Mouse (Mus musculus): ENCODE results near the gene Gucd1.
"Not testable (repeated sequence)": the region's sequence is repeated elsewhere in the genome, so short reads cannot be mapped to it uniquely, and the experiment has no call there.

The Gucd1 gene

GRCm38 (mm10) chr10:75517758-75518143 lies at the start of gene Gucd1:
TSS of gene Gucd1 (minus strand) at chr10:75517972.
- DNase-seq (ENCODE audit: low read depth, low spot score), result peak; percentile 97

GRCm38 (mm10) chr10:75566765-75567164 lies 49.0 kb upstream of the Gucd1 start:
- DNase-seq (ENCODE audit: low read depth, low spot score), result not testable (repeated sequence)

- DNase-seq (ENCODE audit: low read depth, low spot score), result peak; percentile 41
These were observed 48.5 kb upstream of the Gucd1 start for GRCm38 (mm10) chr10:75566321-75566720.

GRCm38 (mm10) chr10:75565906-75566305 lies 48.1 kb upstream of the Gucd1 start:
- no peak for DNase-seq (ENCODE audit: low read depth, low spot score)

GRCm38 (mm10) chr10:75565436-75565835 lies 47.7 kb upstream of the Gucd1 start:
- DNase-seq (ENCODE audit: low read depth, low spot score), result peak; percentile 89

- no peak for DNase-seq (ENCODE audit: low read depth, low spot score)
These were observed 47.0 kb upstream of the Gucd1 start for GRCm38 (mm10) chr10:75564687-75565265.

GRCm38 (mm10) chr10:75562596-75562995 lies 44.8 kb upstream of the Gucd1 start:
- DNase-seq (ENCODE audit: low read depth, low spot score), result no peak

- no peak for DNase-seq (ENCODE audit: low read depth, low spot score)
These were observed 43.4 kb upstream of the Gucd1 start, which contains the start of gene Ggt1 for GRCm38 (mm10) chr10:75561071-75561654. TSS of gene Ggt1 (plus strand) at chr10:75561604.

GRCm38 (mm10) chr10:75560549-75560899 lies 42.8 kb upstream of the Gucd1 start:
- DNase-seq (ENCODE audit: low read depth, low spot score), result no peak

GRCm38 (mm10) chr10:75559676-75560548 lies 42.1 kb upstream of the Gucd1 start, which contains the start of gene Lrrc75b:
TSS of gene Lrrc75b (minus strand) at chr10:75560330.
- peak; percentile 39 for DNase-seq (ENCODE audit: low read depth, low spot score)

- no peak for DNase-seq (ENCODE audit: low read depth, low spot score)
These were observed 41.4 kb upstream of the Gucd1 start for GRCm38 (mm10) chr10:75559041-75559675.

- no peak for DNase-seq (ENCODE audit: low read depth, low spot score)
These were observed 40.7 kb upstream of the Gucd1 start for GRCm38 (mm10) chr10:75558515-75558914.

GRCm38 (mm10) chr10:75556026-75556425 lies 38.3 kb upstream of the Gucd1 start:
- DNase-seq (ENCODE audit: low read depth, low spot score), result no peak

- no peak for DNase-seq (ENCODE audit: low read depth, low spot score)
These were observed 37.8 kb upstream of the Gucd1 start for GRCm38 (mm10) chr10:75555557-75555956.

GRCm38 (mm10) chr10:75554090-75554489 lies 36.3 kb upstream of the Gucd1 start:
- DNase-seq (ENCODE audit: low read depth, low spot score), result no peak

- no peak for DNase-seq (ENCODE audit: low read depth, low spot score)
These were observed 35.1 kb upstream of the Gucd1 start for GRCm38 (mm10) chr10:75552701-75553450.

GRCm38 (mm10) chr10:75552106-75552505 lies 34.3 kb upstream of the Gucd1 start:
- no peak for DNase-seq (ENCODE audit: low read depth, low spot score)

- no peak for DNase-seq (ENCODE audit: low read depth, low spot score)
These were observed 33.4 kb upstream of the Gucd1 start for GRCm38 (mm10) chr10:75551175-75551574.

GRCm38 (mm10) chr10:75549886-75550285 lies 32.1 kb upstream of the Gucd1 start:
- no peak for DNase-seq (ENCODE audit: low read depth, low spot score)

GRCm38 (mm10) chr10:75548486-75548885 lies 30.7 kb upstream of the Gucd1 start:
- DNase-seq (ENCODE audit: low read depth, low spot score), result no peak

GRCm38 (mm10) chr10:75547901-75548300 lies 30.1 kb upstream of the Gucd1 start:
- DNase-seq (ENCODE audit: low read depth, low spot score), result no peak
